Mouse (Mus musculus): Measurements from ENCODE around the gene Gemin5. TPM values are rescaled to one million over a fixed set of nuclear protein-coding genes. Genes with fewer than 3 reads are reported as not detected.

Gene Gemin5
- polyA plus RNA-seq, 1 experiment from 2014 or later, result 27.7 TPM

DNA sequence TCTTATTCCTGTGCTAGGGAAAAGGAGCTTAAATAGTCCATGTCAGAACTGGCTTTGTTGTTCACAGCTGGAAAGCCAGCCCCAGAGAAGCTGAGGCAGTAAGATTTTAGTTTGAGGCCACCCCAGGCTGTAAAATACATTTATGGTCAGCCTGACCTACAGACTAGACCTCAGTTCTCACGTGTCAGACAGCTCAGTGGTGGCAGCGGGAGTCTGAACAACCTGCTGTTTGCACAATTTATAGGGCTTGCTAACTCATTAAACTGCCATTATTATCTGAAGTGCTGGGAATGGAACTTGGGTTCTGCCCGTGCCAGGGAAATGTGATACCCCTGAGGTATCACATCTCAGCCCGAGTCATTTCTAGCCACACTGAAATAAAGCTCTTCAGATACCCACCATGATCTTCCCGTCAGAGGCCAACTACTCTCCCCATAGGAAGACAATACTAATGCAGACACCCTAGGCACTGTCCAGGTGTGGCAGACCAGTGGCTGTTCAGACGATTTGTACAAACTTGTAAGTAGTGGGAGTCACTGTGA is 39.0 kb downstream of the Gemin5 start:
- H3K27me3 ChIP-seq (replicated peaks; ENCODE audit: control insufficient read depth, insufficient read depth, low read length), result no peaks in the 10 kb centered on the region
- peaks cover 88% of the 10 kb centered on the region for H3K36me3 ChIP-seq (ENCODE audit: control insufficient read depth, insufficient read depth, low read length)
- no peaks in the 10 kb centered on the region for H3K4me1 ChIP-seq (replicated peaks; ENCODE audit: control insufficient read depth, insufficient read depth, low read length)
- DNase-seq (ENCODE audit: low spot score) (no peak), ATAC-seq (replicated peaks; ENCODE audit: low FRiP score, low TSS enrichment, low read depth) (no peak)
- no peak overlapping the region for H3K4me3 ChIP-seq (ENCODE audit: low read depth, low read length)
- no peak overlapping the region for H3K27ac ChIP-seq (ENCODE audit: low read depth)
- no peak overlapping the region for H3K4me2 ChIP-seq (ENCODE audit: low read length)
- H3K9ac ChIP-seq (ENCODE audit: low read length), result no peak overlapping the region
- WGBS, result 68% methylated on average over 6 of the region's 6 CpGs
- no peaks in the 10 kb centered on the region for H3K9me3 ChIP-seq (ENCODE audit: control insufficient read depth, low read length)

DNA sequence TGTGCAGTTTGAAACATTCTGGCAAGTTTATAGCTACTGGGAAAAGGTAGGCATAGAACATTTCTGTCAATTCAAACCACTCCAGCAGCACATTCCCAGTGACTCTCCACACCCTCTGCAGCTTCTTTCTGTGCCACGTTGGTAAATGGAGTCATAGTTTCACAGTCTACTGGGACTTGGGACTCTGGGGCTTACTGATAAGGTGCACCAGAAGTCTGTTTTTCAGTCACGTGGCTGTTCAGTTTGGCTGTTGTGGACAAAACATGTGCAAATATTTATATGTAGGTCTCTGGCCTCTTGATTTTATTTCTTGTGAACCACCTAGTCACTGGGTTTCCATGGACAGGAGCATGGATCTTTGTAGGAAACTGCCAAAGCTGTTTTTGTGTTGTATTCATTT is 40.8 kb downstream of the Gemin5 start:
- 60% methylated on average over 2 of the region's 2 CpGs for WGBS
- Histone ChIP-seq H3K36me3 (ENCODE audit: control insufficient read depth, insufficient read depth, low read length) (peaks cover 90% of the 10 kb centered on the region), H3K4me2 (ENCODE audit: low read length) (no peak overlapping the region), H3K4me1 (replicated peaks; ENCODE audit: control insufficient read depth, insufficient read depth, low read length) (no peaks in the 10 kb centered on the region), H3K27ac (ENCODE audit: low read depth) (no peak overlapping the region), H3K9me3 (ENCODE audit: control insufficient read depth, low read length) (no peaks in the 10 kb centered on the region), H3K27me3 (replicated peaks; ENCODE audit: control insufficient read depth, insufficient read depth, low read length) (no peaks in the 10 kb centered on the region), H3K4me3 (ENCODE audit: low read depth, low read length) (no peak overlapping the region), H3K9ac (ENCODE audit: low read length) (no peak overlapping the region)
- DNase-seq (ENCODE audit: low spot score), result no peak
- no peak for ATAC-seq (replicated peaks; ENCODE audit: low FRiP score, low TSS enrichment, low read depth)

DNA sequence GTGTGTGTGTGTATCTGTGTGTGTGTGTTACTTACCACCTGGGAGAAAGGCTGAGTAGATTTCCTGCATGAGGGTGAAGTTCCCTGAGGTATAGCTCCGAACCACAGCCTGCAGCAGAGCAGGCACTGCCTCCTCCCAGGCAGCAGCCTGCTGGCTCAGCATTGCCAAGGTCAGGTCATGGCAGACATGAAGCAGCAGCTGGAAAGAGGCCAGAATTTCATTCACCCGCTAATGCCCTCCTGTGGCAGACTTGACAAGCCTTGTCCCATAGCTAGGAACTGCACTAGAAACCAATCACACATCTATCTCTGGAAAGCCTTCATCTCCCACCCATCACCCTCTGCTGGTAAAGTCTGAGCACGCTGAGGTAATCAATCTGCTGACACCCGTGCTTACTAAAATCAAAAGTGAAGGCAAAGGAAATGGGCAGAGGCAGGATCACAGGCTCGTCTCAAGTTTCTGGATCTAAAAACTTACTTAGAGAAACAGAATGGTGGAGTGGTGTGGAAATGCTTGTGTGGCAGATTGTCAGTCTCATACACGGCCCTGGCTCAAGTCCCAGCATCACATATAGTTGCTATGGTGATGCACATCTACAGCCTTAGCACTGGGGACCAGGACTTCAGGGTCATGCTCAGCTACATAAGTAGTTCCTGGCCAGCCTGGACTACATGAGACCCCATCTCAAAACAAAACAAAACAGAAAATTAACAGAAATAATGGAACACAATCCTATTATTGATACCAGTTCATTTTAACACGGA is 41.8 kb downstream of the Gemin5 start:
- Histone ChIP-seq H3K27me3 (replicated peaks; ENCODE audit: control insufficient read depth, insufficient read depth, low read length) (no peaks in the 10 kb centered on the region), H3K4me2 (ENCODE audit: low read length) (no peak overlapping the region), H3K27ac (ENCODE audit: low read depth) (no peak overlapping the region), H3K9ac (ENCODE audit: low read length) (no peak overlapping the region), H3K4me1 (replicated peaks; ENCODE audit: control insufficient read depth, insufficient read depth, low read length) (no peaks in the 10 kb centered on the region), H3K36me3 (ENCODE audit: control insufficient read depth, insufficient read depth, low read length) (peaks cover 93% of the 10 kb centered on the region), H3K9me3 (ENCODE audit: control insufficient read depth, low read length) (no peaks in the 10 kb centered on the region), H3K4me3 (ENCODE audit: low read depth, low read length) (no peak overlapping the region)
- ATAC-seq (replicated peaks; ENCODE audit: low FRiP score, low TSS enrichment, low read depth) (no peak), DNase-seq (ENCODE audit: low spot score) (no peak)
- WGBS, result 69% methylated on average over 7 of the region's 7 CpGs

DNA sequence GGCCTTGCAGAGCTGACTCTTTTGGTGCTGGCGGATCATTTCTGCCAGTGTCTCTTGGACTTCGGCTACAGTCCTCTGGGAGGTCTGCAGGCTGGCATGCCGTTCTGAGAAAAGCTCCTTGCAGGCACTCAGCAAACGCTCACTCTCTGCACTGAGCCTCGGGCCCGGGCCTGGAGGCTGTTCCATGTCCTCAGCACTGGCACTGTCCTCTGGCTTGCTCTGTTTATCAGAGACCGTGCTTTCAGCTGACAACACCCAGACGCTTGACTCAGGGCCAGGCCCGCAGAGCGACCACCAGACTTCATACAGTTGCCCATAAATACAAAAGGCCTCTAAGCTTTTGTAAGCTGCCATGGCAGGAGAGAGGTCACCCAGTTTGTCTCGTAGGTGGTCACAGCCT is 43.3 kb downstream of the Gemin5 start:
- DNase-seq (ENCODE audit: low spot score) (no peak), ATAC-seq (replicated peaks; ENCODE audit: low FRiP score, low TSS enrichment, low read depth) (no peak)
- Histone ChIP-seq H3K27me3 (replicated peaks; ENCODE audit: control insufficient read depth, insufficient read depth, low read length) (no peaks in the 10 kb centered on the region), H3K36me3 (ENCODE audit: control insufficient read depth, insufficient read depth, low read length) (peaks cover 98% of the 10 kb centered on the region), H3K4me1 (replicated peaks; ENCODE audit: control insufficient read depth, insufficient read depth, low read length) (no peaks in the 10 kb centered on the region), H3K9me3 (ENCODE audit: control insufficient read depth, low read length) (no peaks in the 10 kb centered on the region), H3K9ac (ENCODE audit: low read length) (no peak overlapping the region), H3K4me2 (ENCODE audit: low read length) (no peak overlapping the region), H3K4me3 (ENCODE audit: low read depth, low read length) (no peak overlapping the region), H3K27ac (ENCODE audit: low read depth) (no peak overlapping the region)
- WGBS, result 72% methylated on average over 11 of the region's 11 CpGs

DNA sequence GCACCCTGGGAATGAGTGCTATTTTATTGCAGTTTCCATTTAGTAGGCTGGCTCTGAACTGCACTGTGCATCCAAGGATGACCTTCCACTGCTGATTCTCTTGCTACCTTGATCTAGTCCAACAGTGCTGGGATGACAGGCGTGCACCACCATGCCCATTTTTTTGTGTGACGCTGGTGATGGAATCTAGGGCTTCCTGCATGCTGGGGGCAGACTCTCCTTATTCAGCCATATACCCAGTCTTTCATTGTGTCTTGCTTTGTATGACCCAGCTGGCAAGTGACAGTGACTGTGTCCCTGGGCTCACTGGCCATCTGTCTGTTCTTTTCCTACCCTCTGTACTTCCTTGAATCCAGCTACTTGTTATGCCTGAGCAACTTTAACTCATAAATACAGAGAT is 44.6 kb downstream of the Gemin5 start:
- no peak overlapping the region for H3K4me3 ChIP-seq (ENCODE audit: low read depth, low read length)
- H3K9ac ChIP-seq (ENCODE audit: low read length), result no peak overlapping the region
- H3K36me3 ChIP-seq (ENCODE audit: control insufficient read depth, insufficient read depth, low read length), result peaks cover 94% of the 10 kb centered on the region
- WGBS, result 93% methylated on average over 2 of the region's 2 CpGs
- ATAC-seq (replicated peaks; ENCODE audit: low FRiP score, low TSS enrichment, low read depth), result no peak
- H3K27ac ChIP-seq (ENCODE audit: low read depth), result no peak overlapping the region
- H3K4me1 ChIP-seq (replicated peaks; ENCODE audit: control insufficient read depth, insufficient read depth, low read length), result no peaks in the 10 kb centered on the region
- H3K27me3 ChIP-seq (replicated peaks; ENCODE audit: control insufficient read depth, insufficient read depth, low read length), result no peaks in the 10 kb centered on the region
- no peak overlapping the region for H3K4me2 ChIP-seq (ENCODE audit: low read length)
- H3K9me3 ChIP-seq (ENCODE audit: control insufficient read depth, low read length), result no peaks in the 10 kb centered on the region
- no peak for DNase-seq (ENCODE audit: low spot score)

DNA sequence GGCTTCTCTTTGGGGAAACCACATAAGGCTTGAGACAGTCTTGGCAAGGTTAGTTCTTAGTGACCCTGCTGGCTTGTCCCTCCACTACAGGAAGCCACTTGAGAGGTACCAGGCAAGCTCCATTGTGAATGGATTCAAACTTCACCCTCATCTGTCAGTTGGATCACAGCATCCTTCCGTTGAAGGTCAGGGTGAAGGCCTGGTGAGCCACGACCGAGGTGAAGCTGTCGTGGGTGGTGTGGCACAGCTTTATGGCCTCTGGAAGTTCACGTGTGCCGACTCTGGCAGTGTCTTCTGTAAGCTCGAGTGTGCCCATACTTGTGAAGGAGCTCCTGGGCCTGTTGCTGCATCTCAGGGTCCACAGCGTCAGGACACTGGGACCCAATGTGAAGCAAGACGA is 47.0 kb downstream of the Gemin5 start:
- Histone ChIP-seq H3K36me3 (ENCODE audit: control insufficient read depth, insufficient read depth, low read length) (peaks cover 95% of the 10 kb centered on the region), H3K27ac (ENCODE audit: low read depth) (no peak overlapping the region), H3K9ac (ENCODE audit: low read length) (no peak overlapping the region), H3K27me3 (replicated peaks; ENCODE audit: control insufficient read depth, insufficient read depth, low read length) (no peaks in the 10 kb centered on the region), H3K4me1 (replicated peaks; ENCODE audit: control insufficient read depth, insufficient read depth, low read length) (no peaks in the 10 kb centered on the region), H3K4me3 (ENCODE audit: low read depth, low read length) (no peak overlapping the region), H3K9me3 (ENCODE audit: control insufficient read depth, low read length) (no peaks in the 10 kb centered on the region), H3K4me2 (ENCODE audit: low read length) (no peak overlapping the region)
- ATAC-seq (replicated peaks; ENCODE audit: low FRiP score, low TSS enrichment, low read depth), result no peak
- WGBS, result 85% methylated on average over 9 of the region's 9 CpGs
- no peak for DNase-seq (ENCODE audit: low spot score)

DNA sequence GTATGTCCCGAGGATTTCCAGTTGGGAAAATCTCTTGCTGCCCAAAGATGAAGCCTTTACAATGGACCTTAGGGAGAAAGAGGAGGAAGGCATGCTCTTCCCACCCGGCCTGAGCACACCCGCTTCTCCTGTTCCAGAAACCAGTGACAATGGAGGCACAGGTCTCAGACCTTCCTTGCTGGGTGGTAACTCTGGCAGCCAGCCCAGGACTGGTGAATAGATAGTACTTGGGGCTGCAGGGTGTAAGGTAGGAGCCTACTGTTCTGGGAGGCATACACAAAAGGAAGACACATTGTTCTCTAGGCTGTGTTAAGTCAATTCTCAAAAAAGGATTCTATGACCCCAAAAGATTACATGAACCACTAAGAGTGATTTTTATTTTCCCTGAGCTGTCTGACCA is 47.7 kb downstream of the Gemin5 start:
- WGBS, result 80% methylated on average over 3 of the region's 3 CpGs
- peaks cover 95% of the 10 kb centered on the region for H3K36me3 ChIP-seq (ENCODE audit: control insufficient read depth, insufficient read depth, low read length)
- H3K27ac ChIP-seq (ENCODE audit: low read depth), result no peak overlapping the region

DNA sequence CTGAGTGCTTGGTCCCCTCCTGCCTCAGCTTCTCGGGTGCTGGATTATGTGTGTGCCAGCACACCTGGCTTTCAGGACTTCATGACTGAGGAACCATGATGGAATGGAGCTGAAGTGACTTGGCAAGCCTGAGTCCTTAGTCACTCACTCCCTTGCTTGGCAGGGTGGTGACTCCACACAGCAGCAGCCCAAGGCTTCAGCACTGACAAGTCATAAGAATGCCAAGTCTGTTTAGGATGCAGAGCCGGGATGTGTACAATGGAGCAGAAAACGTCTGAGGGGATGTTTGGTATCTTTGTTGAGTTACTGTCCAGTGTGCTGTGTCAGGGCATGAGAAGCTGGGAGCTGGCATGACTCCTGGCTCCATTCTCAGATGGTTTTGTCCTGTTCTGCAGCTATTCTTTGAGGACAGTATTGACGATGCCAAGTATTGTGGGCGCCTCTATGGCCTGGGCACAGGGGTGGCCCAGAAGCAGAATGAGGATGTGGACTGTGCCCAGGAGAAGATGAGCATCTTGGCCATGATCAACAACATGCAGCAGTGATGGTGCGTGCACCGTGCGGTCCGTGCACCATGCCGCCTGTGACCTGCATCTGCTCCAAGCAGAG is 51.2 kb downstream of the Gemin5 start:
- Histone ChIP-seq H3K27me3 (replicated peaks; ENCODE audit: control insufficient read depth, insufficient read depth, low read length) (no peaks in the 10 kb centered on the region), H3K4me1 (replicated peaks; ENCODE audit: control insufficient read depth, insufficient read depth, low read length) (no peaks in the 10 kb centered on the region), H3K4me2 (ENCODE audit: low read length) (no peak overlapping the region), H3K9ac (ENCODE audit: low read length) (no peak overlapping the region), H3K36me3 (ENCODE audit: control insufficient read depth, insufficient read depth, low read length) (peaks cover 95% of the 10 kb centered on the region), H3K9me3 (ENCODE audit: control insufficient read depth, low read length) (no peaks in the 10 kb centered on the region), H3K4me3 (ENCODE audit: low read depth, low read length) (no peak overlapping the region), H3K27ac (ENCODE audit: low read depth) (no peak overlapping the region)
- ATAC-seq (replicated peaks; ENCODE audit: low FRiP score, low TSS enrichment, low read depth) (no peak), DNase-seq (ENCODE audit: low spot score) (no peak)
- WGBS, result 90% methylated on average over 10 of the region's 10 CpGs

More for the DNA sequence above, 47.7 kb downstream of the Gemin5 start:
- DNase-seq (ENCODE audit: low spot score) (no peak), ATAC-seq (replicated peaks; ENCODE audit: low FRiP score, low TSS enrichment, low read depth) (no peak)
- no peak overlapping the region for H3K9ac ChIP-seq (ENCODE audit: low read length)
- no peak overlapping the region for H3K4me3 ChIP-seq (ENCODE audit: low read depth, low read length)
- H3K27me3 ChIP-seq (replicated peaks; ENCODE audit: control insufficient read depth, insufficient read depth, low read length), result no peaks in the 10 kb centered on the region
- no peaks in the 10 kb centered on the region for H3K4me1 ChIP-seq (replicated peaks; ENCODE audit: control insufficient read depth, insufficient read depth, low read length)
- H3K4me2 ChIP-seq (ENCODE audit: low read length), result no peak overlapping the region
- H3K9me3 ChIP-seq (ENCODE audit: control insufficient read depth, low read length), result no peaks in the 10 kb centered on the region

DNA sequence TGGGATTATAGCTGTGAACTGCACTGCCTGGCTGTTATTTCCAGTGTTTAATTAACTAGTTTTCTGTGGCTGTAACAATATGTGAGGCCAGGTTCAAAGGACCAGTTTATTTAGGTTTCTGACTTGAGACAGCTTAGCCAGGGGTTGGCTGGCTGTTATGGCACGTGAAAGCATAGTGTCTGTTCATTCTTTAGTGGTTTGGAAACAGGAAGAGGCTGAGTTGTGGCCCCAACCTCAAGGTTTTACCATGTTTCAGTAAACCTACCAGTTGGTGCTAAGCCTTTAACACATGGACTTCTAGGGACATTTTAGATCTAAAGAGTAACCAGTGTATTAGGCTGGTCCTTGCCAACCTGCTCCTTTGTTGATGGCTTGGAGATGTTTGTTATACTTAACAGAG is 51.8 kb downstream of the Gemin5 start:
- peaks cover 95% of the 10 kb centered on the region for H3K36me3 ChIP-seq (ENCODE audit: control insufficient read depth, insufficient read depth, low read length)
- H3K27ac ChIP-seq (ENCODE audit: low read depth), result no peak overlapping the region
- H3K9ac ChIP-seq (ENCODE audit: low read length), result no peak overlapping the region
- H3K4me3 ChIP-seq (ENCODE audit: low read depth, low read length), result no peak overlapping the region
- no peaks in the 10 kb centered on the region for H3K27me3 ChIP-seq (replicated peaks; ENCODE audit: control insufficient read depth, insufficient read depth, low read length)
- 83% methylated on average over 1 of the region's 1 CpGs for WGBS
- no peak overlapping the region for H3K4me2 ChIP-seq (ENCODE audit: low read length)
- DNase-seq (ENCODE audit: low spot score), result no peak
- no peak for ATAC-seq (replicated peaks; ENCODE audit: low FRiP score, low TSS enrichment, low read depth)
- H3K4me1 ChIP-seq (replicated peaks; ENCODE audit: control insufficient read depth, insufficient read depth, low read length), result no peaks in the 10 kb centered on the region
- no peaks in the 10 kb centered on the region for H3K9me3 ChIP-seq (ENCODE audit: control insufficient read depth, low read length)

Measured in intestine, embryonic 14.5 days (tissue).